Mouse (Mus musculus): ENCODE data around the gene Nr1d1.
"Not testable (repeated sequence)": the region's sequence is repeated elsewhere in the genome, so short reads cannot be mapped to it uniquely, and the experiment has no call there.

Gene Nr1d1

DNA sequence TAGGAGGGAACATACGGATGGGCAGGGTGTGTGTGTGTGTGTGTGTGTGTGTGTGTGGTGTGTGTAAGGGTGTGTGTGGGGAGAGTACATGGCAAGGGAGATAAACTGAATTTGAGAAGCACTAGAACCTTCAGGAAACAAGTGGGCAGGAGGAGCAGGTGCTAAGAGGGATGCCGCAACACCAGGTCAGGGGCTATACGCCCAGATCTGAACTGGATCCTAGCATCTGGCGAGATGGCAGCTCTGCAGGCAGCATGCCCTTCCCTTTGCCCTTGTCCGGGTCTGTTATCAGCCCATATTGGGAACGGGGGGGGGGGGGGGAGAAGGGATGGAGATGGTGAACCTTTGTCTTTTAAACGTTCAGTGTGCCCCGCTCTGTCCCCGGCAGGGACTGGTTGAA lies 36.2 kb downstream of the Nr1d1 start:
- no peak for DNase-seq (ENCODE audit: low read depth, low spot score)

DNA sequence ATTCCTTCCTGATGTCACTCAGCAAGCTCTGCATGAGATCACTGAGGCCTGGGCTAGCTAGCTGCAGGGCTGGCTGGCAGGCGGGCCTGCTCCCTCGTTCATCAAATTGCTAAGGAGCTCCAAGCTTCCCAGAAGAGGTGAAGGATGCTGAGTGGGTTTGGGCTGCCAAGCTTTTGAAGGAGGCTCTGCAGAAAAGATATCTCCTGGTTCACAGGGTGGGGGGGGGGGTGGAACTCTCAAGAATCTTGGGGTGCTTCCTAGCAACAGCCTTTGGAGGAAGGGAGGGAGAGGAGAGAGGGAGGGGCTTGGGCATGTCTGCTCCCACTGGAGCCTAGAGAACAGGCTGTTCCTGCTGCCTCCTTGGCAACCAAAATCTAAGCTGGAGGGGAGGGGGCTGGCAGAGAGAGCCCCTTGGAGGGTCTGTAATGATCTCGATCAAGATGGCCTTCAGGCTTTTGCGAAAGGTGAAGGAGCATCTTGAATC lies 36.7 kb downstream of the Nr1d1 start:
- DNase-seq (ENCODE audit: low read depth, low spot score) = no peak

DNA sequence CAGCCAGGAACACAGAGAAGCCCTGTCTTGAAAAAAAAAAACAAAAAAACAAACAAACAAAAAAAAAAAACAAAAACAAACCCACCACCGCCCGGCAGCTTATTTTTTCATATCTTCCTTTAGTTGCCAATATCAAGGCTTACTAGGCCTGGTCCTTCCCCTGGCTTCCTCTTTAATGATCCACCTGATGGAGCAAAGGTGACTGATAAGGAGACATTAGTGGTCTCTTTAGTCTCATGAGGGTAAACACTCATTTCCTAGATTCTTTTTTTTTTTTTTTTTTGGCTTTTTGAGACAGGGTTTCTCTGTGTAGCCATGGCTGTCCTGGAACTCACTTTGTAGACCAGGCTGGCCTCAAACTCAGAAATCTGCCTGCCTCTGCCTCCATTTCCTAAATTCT lies 37.9 kb downstream of the Nr1d1 start:
- DNase-seq (ENCODE audit: low read depth, low spot score) = not testable (repeated sequence)

DNA sequence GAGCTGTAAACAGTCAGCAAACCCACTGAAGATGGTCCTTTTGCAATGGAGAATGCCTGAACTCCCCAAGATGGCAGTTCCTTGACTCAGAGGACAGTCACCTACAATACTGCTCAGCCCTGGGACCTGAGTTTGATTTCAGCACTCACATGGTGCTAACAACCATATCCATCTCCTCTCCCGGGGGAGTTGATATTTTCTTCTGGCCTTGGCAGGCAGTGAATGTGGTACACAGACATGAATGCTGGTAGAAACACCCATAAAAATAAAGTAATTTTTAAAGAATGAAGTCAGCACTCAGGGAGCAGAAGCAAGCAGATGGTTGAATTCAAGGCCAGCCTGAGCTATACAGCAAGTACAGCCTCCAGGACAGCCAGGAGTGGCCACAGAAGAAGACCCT lies 39.0 kb downstream of the Nr1d1 start:
- no peak for DNase-seq (ENCODE audit: low read depth, low spot score)

DNA sequence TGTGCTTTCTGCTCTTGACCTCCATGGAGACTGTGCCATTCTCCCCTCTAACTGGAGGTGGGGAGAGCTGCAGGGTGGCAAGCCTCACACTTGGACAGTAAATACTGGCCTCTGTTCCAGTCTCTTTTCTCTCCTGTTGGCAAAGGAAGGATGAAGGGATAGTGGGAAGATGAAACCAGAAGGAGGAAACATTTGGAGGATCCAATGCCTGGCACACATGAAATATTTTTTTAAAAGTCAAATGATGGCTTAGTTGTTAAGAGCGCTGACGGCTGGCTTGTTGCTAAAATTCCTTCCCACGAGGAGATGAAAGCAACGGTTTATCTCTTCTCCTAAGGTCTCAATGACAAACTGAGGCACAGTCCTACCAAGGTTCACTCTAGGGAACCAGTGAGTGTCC lies 40.0 kb downstream of the Nr1d1 start:
- DNase-seq (ENCODE audit: low read depth, low spot score) = no peak

DNA sequence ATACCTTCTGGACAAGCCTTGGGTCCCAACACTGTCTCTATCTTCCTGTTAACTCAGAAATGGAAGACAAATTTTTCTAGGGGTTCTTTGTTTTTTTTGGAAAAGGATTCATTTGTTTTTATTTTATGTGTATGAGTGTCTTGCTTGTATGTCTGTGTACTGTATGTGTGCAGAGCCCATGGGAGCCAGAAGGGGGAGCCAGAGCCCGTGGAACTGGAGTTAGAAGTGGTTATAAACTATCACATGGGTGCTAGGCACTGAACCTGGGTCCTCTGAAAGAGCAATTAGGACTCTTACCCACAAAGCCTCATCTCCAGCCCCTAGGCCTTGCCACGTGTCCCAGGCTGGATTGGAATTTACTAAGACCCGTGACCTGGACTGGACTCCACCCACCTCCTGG lies 41.1 kb downstream of the Nr1d1 start:
- no peak for DNase-seq (ENCODE audit: low read depth, low spot score)

DNA sequence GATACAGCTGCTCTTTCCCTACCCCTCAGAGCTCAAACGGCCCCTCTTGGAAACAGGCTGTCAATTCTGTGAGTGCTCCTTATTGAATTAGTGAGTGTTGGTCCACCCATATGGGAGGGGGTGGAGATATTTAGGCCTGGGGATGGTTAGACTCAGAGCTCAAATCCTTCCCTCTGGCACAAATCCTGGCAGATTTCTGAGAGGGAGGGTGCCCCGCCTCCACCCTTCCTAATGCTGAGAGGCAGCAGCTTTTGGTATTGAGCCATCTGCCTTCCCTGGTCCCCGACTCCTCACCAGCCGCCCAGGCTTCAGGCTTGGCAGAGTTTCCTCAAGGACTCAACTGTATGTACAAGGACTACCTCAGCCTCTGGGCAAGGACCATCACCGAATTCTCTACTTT lies 44.0 kb downstream of the Nr1d1 start:
- DNase-seq (ENCODE audit: low read depth, low spot score) = no peak

DNA sequence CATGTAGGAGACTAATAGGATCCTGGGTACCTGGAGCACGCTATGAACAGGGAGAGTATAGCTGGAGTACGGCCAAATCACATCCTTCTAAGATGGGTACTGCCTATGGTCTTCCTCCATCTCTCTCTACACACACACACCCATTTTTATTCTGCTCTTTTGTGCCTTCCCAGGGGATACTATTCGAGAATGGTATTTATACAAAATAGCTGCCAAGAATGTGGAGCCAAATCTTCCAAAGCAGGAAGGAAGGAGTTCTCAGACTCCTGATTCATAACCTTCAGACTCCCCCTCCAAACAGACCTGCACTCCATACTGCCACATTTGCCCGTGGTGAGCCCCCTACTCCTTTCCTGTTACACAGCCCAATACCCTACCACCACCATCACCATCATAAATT lies 44.4 kb downstream of the Nr1d1 start:
- DNase-seq (ENCODE audit: low read depth, low spot score) = no peak

DNA sequence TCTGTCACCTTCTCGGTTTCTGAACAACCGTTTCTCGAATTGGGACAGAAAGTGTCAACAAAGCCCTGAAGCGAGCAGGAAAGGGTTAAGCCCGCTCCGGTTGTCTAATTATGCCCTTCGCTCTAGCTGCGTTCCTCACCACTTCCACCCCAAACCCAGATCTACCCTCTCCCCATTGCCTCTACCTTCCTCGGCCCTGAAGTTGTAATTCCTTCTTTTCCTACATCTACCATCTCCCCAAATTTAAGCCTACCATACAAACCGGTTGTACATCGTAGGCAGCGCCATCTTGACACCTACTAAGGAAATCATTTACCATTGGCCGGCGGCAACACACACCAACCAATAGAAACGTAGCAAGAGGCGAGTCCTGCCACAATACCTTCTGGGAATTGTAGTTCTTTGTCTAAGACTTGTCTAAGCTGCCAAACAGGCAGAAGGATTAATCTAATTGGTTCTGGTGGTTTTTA lies 46.0 kb downstream of the Nr1d1 start, which contains the start of gene Med24:
Gene Med24, minus strand, starts transcription at position 317 of the 470 bp plus-strand sequence.
- DNase-seq (ENCODE audit: low read depth, low spot score) = peak; percentile 92

DNA sequence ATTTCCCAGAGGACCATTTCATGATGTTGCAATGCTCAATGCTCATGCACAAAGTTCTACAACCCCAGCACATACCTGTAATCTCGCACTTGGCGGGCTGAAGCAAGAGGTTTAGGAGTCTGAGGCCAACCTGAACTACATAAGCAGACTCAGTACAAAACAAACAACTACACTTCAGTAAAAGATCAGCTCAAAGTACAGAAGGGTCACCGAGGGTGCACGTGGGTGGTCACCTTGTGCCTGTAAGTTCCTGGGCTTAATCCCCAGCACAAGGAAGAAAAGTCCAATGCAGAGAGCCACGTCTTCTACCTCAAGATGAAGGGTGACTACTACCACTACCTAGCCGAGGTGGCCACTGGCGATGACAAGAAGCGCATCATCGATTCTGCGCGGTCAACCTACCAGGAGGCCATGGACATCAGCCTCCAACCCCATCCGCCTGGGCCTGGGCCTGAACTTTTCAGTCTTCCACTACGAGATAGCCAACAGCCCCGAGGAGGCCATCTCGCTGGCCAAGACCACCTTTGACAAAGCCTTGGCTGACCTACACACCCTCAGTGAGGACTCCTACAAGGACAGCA lies 49.1 kb downstream of the Nr1d1 start:
- no peak for DNase-seq (ENCODE audit: low read depth, low spot score)

DNA sequence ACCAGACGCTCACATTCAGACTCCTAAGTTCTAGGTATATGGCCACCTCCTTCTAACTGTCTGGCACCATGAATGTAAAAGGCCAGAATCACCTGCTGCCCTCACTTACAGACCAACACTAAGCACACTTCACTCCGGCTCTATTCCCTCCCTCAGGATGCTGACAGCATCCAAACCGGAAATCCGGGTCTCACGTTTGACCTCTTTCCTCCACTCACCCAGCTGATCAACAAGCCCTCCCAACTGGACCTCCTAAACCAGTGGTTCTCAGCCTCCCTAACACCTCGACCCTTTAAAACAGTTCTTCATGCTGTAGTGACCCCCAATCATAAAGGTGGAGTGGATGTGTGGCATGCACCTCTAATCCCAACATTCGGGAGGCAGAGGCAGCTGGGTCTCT lies 52.0 kb downstream of the Nr1d1 start:
- no peak for DNase-seq (ENCODE audit: low read depth, low spot score)

DNA sequence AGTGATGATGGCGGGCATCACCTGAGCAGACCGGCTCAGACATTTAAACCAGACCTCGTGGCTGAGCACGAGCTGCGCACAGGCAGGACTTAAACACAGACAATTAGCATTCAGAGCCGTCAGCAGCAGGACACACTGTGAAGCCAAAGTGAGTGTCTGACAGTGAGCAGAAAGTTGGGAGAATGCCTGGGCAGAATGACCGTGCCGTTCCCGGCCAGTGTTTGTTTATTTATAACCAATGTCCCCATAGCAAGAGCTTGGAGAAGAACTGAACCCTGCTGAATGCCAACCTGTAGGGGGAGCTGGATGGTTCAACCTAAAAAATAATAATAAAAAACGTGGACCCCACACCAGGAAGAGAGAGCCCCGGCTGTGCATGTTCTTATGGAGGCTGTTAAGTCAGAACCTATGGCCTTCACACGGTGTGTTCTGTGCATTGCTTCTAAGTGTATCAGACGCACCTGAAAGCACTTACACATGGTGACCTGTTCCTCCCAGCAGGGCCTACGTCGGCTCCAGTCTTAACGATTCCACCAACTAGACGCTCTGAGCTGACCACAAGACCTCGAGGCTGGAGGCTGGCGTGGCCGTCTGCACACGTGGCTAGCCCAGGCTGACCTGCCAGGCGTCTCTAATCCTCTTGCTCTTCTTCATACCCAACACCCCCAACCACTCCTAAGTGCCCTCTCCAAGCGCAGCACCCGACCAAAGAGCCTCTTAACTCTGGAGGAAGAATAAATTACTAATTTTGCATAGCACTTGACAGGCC lies 53.5 kb downstream of the Nr1d1 start:
- DNase-seq (ENCODE audit: low read depth, low spot score) = no peak

DNA sequence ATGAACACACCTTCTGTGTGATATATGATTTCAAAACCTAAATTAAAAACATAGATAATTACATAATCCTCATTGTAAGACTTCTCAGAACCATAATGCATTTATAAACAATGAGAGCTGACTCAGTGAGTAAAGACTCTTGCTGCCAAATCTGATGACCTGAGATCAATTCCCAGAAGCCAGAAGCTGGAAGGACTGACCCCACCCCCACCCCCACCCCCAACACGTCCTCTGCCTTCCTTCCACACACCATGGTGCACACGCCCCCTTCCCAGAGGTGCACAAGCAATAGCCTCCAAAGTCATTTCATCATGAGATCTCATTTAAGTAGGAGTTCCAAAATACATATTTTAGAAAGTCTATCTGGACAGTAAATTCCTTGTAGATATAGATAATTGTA lies 54.4 kb downstream of the Nr1d1 start:
- DNase-seq (ENCODE audit: low read depth, low spot score) = no peak

Data from brain, embryonic 18.5 days (tissue).